Mouse (Mus musculus) ES-E14 (cell line): ENCODE results near the gene Dhx40. TPM values are rescaled to one million over a fixed set of nuclear protein-coding genes. Genes with fewer than 3 reads are reported as not detected.

Experiments
- DNase-seq: peaks from one replicate; pipeline ENCODE4 v3.0.0-alpha.2; 2013; ENCODE audit warnings: low read depth, low spot score
- H3K27ac ChIP-seq: 2 replicates; pipeline ENCODE4 v1.5.1; 2012; ENCODE audit warnings: low read depth, mild to moderate bottlenecking, low read length, moderate library complexity, mixed read lengths; ENCODE audit not compliant: poor library complexity, insufficient read depth, severe bottlenecking
- H3K36me3 ChIP-seq: 2 replicates; pipeline ENCODE4 v1.6.1; 2012; ENCODE audit warnings: mild to moderate bottlenecking, low read length, moderate library complexity, mixed read lengths; ENCODE audit not compliant: control insufficient read depth, poor library complexity, insufficient read depth, severe bottlenecking
- H3K4me1 ChIP-seq, 2 experiments: fragments of 150-350 bp in 1 of 2; sonication (generic) in 1 of 2; 2 replicates each; pipeline ENCODE4 v1.6.1; 2012; ENCODE audit warnings: low read length in 2 of 2, mild to moderate bottlenecking in 1 of 2, mixed read lengths in 1 of 2; ENCODE audit not compliant: control insufficient read depth in 2 of 2, insufficient read depth in 2 of 2, poor library complexity in 1 of 2
- H3K4me3 ChIP-seq, 2 experiments: fragments of 150-350 bp in 1 of 2; sonication (generic) in 1 of 2; 2 replicates each; pipeline ENCODE4 v1.5.1; 2012; ENCODE audit warnings: low read length in 2 of 2, low read depth in 1 of 2, mild to moderate bottlenecking in 1 of 2, mixed read lengths in 1 of 2; ENCODE audit not compliant: insufficient read depth in 1 of 2, poor library complexity in 1 of 2, severe bottlenecking in 1 of 2
- H3K9ac ChIP-seq: 2 replicates; pipeline ENCODE4 v1.6.1; 2012; ENCODE audit warnings: low read depth, mild to moderate bottlenecking, low read length, mixed read lengths; ENCODE audit not compliant: poor library complexity, insufficient read depth, severe bottlenecking
- H3K9me3 ChIP-seq: fragments of 150-350 bp; sonication (generic); 2 replicates; pipeline ENCODE4 v1.6.1; 2012; ENCODE audit warnings: low read depth, mild to moderate bottlenecking, low read length; ENCODE audit not compliant: control insufficient read depth, insufficient read depth
- CHD2 ChIP-seq: IDR thresholded peaks from 2 replicates; pipeline ENCODE4 v1.6.1; 2014; ENCODE audit warnings: mild to moderate bottlenecking, low read depth, low read length, inconsistent platforms
- HCFC1 ChIP-seq: IDR thresholded peaks from 2 replicates; pipeline ENCODE4 v1.6.1; 2012; ENCODE audit warnings: low read length, inconsistent platforms, borderline replicate concordance; ENCODE audit not compliant: insufficient read depth
- MAFK ChIP-seq: IDR thresholded peaks from 2 replicates; pipeline ENCODE4 v1.6.1; 2014; ENCODE audit warnings: mild to moderate bottlenecking, low read depth, low read length, inconsistent platforms; ENCODE audit not compliant: insufficient read depth
- ZC3H11A ChIP-seq: IDR thresholded peaks from 2 replicates; pipeline ENCODE4 v1.6.1; 2012; ENCODE audit warnings: low read depth, mild to moderate bottlenecking, inconsistent platforms, low read length, borderline replicate concordance
- ZNF384 ChIP-seq: IDR thresholded peaks from 2 replicates; pipeline ENCODE4 v1.6.1; 2012; ENCODE audit warnings: low read depth, low read length, inconsistent platforms
- in situ Hi-C, 2 experiments: fragments of 600-800 bp; cut with MboI; formaldehyde crosslinking; loops; one replicate each; pipeline ENCODE4 v1.15.1; 2025; ENCODE audit warnings: low sequenced_read_pairs in 2 of 2, inconsistent platforms in 1 of 2; ENCODE audit not compliant: unreplicated experiment in 2 of 2
- total RNA-seq: library from RNA; depleted of rRNA; stranded (reverse); fragments of 300-350 nt; gene quantifications from 2 replicates; pipeline ENCODE4 v1.2.3, GENCODE M21; 2012

The Dhx40 gene
- total RNA-seq, 1 experiment: 24.5 TPM

DNA sequence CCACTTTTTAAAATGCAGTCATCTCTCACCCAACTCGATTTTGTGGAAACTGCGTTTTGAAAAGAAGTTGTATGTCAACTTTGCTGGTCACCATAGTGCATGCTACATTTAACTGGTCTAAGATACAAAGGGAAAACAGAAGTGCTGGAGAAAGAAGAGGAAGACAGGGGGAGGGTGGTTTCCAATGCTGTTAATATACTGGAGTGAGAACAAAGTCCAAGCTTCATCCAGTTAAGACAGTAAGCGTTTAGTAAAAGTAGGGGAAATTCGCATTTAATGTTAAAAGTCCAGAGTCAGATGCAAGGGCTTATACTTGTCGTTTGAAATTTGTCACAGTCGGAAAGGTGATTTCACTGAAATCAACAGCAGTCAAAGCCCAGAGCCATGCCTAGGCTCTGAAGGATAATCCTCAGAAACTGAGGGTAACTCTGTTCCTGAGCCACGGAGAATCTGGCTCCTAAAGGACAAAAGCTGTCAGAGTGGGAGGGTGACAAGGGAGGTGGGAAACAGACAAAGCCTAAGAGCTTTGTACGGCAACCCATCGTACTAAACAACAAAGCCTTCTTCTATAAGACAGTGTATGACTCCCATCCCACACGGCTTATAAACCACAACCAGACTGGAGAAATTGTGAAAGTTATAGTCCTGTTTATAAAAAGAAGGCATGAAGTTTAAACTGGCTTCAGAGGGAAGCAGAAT, 73.2 kb downstream of the Dhx40 start:
- Histone ChIP-seq H3K4me1 (no peaks in the 10 kb centered on the region), H3K9ac (no peak overlapping the region), H3K27ac (no peak overlapping the region), H3K9me3 (no peaks in the 10 kb centered on the region), H3K36me3 (peaks cover 5% of the 10 kb centered on the region; the same call in 1 of the 2 replicates), H3K4me3 (no peak overlapping the region)
- in situ Hi-C loops: no loop called here
- no peak for TF ChIP-seq ZNF384
- TF ChIP-seq ZC3H11A: no peak
- TF ChIP-seq HCFC1: no peak
- no peak for TF ChIP-seq MAFK
- TF ChIP-seq CHD2: no peak
- no peak for DNase-seq

DNA sequence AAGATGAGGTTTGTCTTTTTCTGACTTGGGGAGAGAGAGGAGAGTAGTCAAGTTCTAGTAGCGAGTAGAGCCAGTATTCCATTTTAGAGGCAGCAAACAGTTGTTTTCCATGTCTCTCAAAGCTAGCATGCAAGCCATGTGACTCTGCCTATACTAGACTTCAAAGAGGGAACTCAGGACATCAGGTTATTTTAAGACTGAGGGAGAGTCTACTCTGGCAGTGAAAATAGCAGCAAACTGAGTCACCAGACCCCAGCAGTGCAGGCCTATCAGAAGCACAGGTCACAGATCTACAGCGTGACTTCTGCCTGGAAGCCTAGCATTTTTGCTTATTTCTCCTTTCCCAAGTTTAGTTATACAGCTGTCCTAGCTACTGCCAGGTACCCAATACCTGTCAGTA, 76.1 kb downstream of the Dhx40 start:
- in situ Hi-C loops: no loop called here
- no peaks in the 10 kb centered on the region for H3K9me3 ChIP-seq
- peaks cover 5% of the 10 kb centered on the region; the same call in 1 of the 2 replicates for H3K36me3 ChIP-seq
- TF ChIP-seq MAFK: no peak
- no peak for TF ChIP-seq HCFC1
- no peak for TF ChIP-seq ZC3H11A
- no peak for TF ChIP-seq ZNF384
- no peak for TF ChIP-seq CHD2
- DNase-seq: no peak
- no peaks in the 10 kb centered on the region for H3K4me1 ChIP-seq
- no peak overlapping the region for H3K9ac ChIP-seq
- no peak overlapping the region for H3K4me3 ChIP-seq
- H3K27ac ChIP-seq: no peak overlapping the region

DNA sequence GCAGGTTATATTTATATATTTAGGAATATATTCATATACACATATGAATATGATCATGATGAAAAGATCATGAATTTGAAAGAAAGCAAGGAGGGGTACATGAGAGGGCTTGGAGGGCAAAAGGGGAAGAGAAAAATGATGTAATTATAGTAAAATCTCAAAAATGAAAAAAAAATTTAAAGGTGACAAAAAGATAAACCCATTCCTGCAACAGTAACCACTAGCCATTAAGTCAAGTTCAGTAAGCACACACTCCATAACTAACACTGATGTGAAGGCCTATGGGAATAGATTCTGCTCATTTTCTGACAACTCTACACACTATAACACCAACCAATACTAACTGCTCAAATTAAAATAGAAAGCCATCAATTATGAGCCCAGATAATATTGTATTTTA, 81.9 kb downstream of the Dhx40 start:
- TF ChIP-seq ZNF384 (no peak), HCFC1 (no peak), CHD2 (no peak), MAFK (no peak), ZC3H11A (no peak)

DNA sequence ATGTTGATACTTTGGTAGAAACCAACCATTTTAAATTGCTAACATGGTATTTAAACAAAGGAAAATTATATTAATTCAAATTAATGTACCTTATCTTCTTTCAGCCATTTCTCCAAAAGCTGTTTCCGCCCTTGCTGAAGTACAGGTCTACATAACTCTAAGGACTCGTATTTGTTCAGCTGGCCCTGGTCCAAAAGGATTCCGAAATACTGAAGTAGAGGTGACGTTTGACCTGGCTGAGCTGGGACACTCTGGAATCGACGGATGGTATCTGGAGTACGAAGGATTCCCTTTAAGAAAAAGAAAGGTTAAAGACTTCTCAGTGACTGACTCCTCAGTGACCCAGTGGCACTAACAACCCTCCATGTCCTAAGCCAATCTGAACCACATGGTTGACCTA, 82.6 kb downstream of the Dhx40 start:
- DNase-seq: no peak
- peaks cover 13% of the 10 kb centered on the region for H3K36me3 ChIP-seq
- H3K9ac ChIP-seq: no peak overlapping the region
- in situ Hi-C loops: no loop called here
- TF ChIP-seq ZNF384 (no peak), HCFC1 (no peak), CHD2 (no peak), MAFK (no peak), ZC3H11A (no peak)
- H3K27ac ChIP-seq: no peak overlapping the region
- no peaks in the 10 kb centered on the region for H3K4me1 ChIP-seq
- no peaks in the 10 kb centered on the region for H3K9me3 ChIP-seq
- H3K4me3 ChIP-seq: no peak overlapping the region

More for the DNA sequence above, 81.9 kb downstream of the Dhx40 start:
- Histone ChIP-seq H3K27ac (no peak overlapping the region), H3K9ac (no peak overlapping the region), H3K4me3 (no peak overlapping the region), H3K4me1 (no peaks in the 10 kb centered on the region), H3K36me3 (peaks cover 11% of the 10 kb centered on the region), H3K9me3 (no peaks in the 10 kb centered on the region)
- in situ Hi-C loops: no loop called here
- no peak for DNase-seq
